Mouse (Mus musculus) bone marrow, adult 2 months (tissue): ENCODE results near the gene Mylpf. TPM values are rescaled to one million over a fixed set of nuclear protein-coding genes. Genes with fewer than 3 reads are reported as not detected.

ENCODE experiments used
- H3K27ac ChIP-seq: fragments of 200-500 bp; 2 replicates; pipeline ENCODE4 v1.5.1; 2012; ENCODE audit warnings: low read depth, mild to moderate bottlenecking, control low read depth, inconsistent platforms, low read length; ENCODE audit not compliant: control insufficient read depth, poor library complexity, insufficient read depth
- H3K4me1 ChIP-seq: fragments of 200-500 bp; 2 replicates; pipeline ENCODE4 v1.6.1; 2011; ENCODE audit warnings: low read length; ENCODE audit not compliant: control insufficient read depth, insufficient read depth
- H3K4me3 ChIP-seq: fragments of 200-500 bp; replicated peaks from 2 replicates; pipeline ENCODE3; 2011; ENCODE audit warnings: mild to moderate bottlenecking, low read depth, low read length, control low read depth; ENCODE audit not compliant: control insufficient read depth
- CTCF ChIP-seq: fragments of 200-500 bp; IDR thresholded peaks from 2 replicates; pipeline ENCODE4 v1.5.1; 2011; ENCODE audit warnings: low read length, control low read depth; ENCODE audit not compliant: control insufficient read depth, insufficient read depth
- POLR2A ChIP-seq: fragments of 200-500 bp; IDR thresholded peaks from 2 replicates; pipeline ENCODE4 v1.6.1; 2011; ENCODE audit warnings: low read depth, mild to moderate bottlenecking, control low read depth, low read length, borderline replicate concordance; ENCODE audit not compliant: control insufficient read depth
- WGBS: fragments of 180-500 bp; shearing (Covaris S2); methylation state at CpG from one replicate; pipeline ENCODE4 v1.1.7; 2018; 5-methylcytosine and 5-hydroxymethylcytosine counted together
- polyA plus RNA-seq: library from polyadenylated mRNA; stranded (reverse); fragments of >200 nt; gene quantifications from 2 replicates; pipeline ENCODE4 v1.2.4, GENCODE M21; 2011; ENCODE audit warnings: low replicate concordance; ENCODE audit not compliant: missing spikeins, insufficient read depth, insufficient read length

Gene Mylpf
- polyA plus RNA-seq, 1 experiment: 126 TPM

- no peak overlapping the region for H3K27ac ChIP-seq
These were observed 25.3 kb upstream of the Mylpf start for GRCm38 (mm10) chr7:127183345-127183744.

GRCm38 (mm10) chr7:127183828-127184227, 24.9 kb upstream of the Mylpf start:
- no peak overlapping the region for H3K4me3 ChIP-seq
- 57% methylated on average over 6 of the region's 6 CpGs for WGBS
- H3K4me1 ChIP-seq: peaks cover 6% of the 10 kb centered on the region
- H3K27ac ChIP-seq: no peak overlapping the region
- TF ChIP-seq CTCF: peak; percentile 67
- TF ChIP-seq POLR2A: no peak

More at GRCm38 (mm10) chr7:127183345-127183744, 25.3 kb upstream of the Mylpf start:
- 50% methylated on average over 8 of the region's 8 CpGs for WGBS
- Histone ChIP-seq H3K4me3 (no peak overlapping the region), H3K4me1 (peaks cover 6% of the 10 kb centered on the region)
- TF ChIP-seq POLR2A (no peak), CTCF (no peak)

- 0% methylated on average over 1 of the region's 1 CpGs for WGBS
- Histone ChIP-seq H3K27ac (no peak overlapping the region), H3K4me1 (peaks cover 6% of the 10 kb centered on the region), H3K4me3 (no peak overlapping the region)
- TF ChIP-seq POLR2A: no peak
- no peak for TF ChIP-seq CTCF
These were observed 24.0 kb upstream of the Mylpf start for GRCm38 (mm10) chr7:127184720-127185119.

DNA sequence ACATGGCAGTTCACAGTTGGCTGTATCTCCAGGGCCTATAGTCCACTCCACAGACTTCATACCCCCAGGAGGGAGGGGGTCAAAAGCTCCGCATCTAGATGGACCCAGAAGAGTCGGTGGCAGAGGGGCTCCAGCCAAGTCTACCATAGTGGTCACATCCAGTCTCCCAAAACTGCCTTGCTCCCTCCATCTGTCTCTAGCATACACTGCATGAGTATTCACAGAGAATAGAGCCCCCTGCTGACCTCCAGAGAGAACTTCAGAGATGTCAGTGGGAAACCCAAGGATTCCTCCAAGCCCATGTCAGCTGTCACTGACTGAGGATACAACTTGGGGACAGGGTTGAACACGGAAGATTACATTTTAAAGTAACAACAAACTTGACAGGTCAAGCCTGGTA, 23.1 kb upstream of the Mylpf start:
- 61% methylated on average over 3 of the region's 3 CpGs for WGBS
- H3K4me1 ChIP-seq: peaks cover 3% of the 10 kb centered on the region
- no peak overlapping the region for H3K27ac ChIP-seq
- TF ChIP-seq CTCF (peak; percentile 31; the same call in 1 of the 2 replicates), POLR2A (no peak)
- H3K4me3 ChIP-seq: no peak overlapping the region

DNA sequence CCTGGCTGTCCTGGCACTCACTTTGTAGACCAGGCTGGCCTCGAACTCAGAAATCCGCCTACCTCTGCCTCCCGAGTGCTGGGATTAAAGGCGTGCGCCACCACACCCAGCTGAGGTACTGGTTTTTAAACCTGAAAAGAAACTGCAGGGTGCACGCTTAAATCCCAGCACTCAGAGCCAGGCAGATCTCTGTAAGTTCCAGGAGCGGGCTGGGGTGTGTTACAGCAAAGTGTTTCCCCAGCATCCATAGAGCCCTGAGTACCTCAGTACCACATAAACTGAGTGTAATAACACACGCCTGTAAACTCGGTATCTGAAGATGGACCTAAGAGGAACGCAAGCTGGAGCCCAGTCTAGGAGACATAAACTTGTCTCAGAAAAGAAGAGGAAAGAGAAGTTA, 21.3 kb upstream of the Mylpf start:
- no peak for TF ChIP-seq POLR2A
- no peak for TF ChIP-seq CTCF
- 79% methylated on average over 10 of the region's 10 CpGs for WGBS
- H3K27ac ChIP-seq: no peak overlapping the region
- H3K4me1 ChIP-seq: no peaks in the 10 kb centered on the region; the same call in 1 of the 2 replicates
- H3K4me3 ChIP-seq: no peak overlapping the region

DNA sequence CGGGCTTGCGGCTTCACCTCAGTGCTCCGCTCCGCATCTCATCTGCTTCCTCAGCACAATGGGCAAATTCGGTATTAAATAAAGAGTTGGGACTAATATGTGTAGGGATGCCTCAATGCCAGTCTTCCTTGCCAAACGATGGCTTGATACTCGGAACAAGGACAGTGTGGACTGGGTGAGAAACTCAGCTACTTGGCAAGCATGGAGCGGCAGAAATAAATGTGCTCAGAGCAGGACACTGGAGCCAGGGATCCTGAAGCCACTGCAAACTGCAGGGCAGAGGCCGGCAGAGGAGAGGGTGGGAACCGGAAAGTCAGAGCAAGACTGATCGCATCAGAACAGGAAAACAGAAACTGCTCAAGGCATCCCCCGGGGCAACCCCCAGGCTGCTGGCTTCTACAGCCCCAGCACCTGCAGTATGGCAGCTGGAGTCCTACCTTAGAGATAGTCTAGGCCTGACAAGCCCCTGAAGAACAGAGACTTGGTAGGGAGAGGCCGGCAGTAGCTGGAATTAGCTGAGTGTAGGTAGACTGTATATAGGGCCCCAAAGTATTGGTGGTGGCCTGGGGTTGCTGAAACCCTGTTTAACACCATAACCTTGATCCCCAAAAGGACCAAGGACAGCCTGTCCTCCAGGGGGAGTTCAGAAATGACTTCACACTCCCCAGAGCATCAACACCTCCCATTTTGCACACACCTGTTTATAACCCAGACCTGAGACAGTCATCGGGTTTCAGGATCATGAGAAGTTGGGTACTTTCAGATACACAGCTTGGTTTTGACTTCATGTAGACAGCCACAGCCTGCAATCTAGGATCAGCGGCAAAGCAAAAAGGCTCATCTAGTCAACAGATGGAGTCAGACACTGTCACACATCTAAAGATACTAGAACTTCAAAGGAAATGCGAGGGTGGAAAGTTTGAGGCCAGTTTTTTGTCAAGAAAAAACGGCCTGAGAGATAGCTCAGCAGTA, 20.1 kb upstream of the Mylpf start:
- H3K27ac ChIP-seq: peak overlapping the region; percentile 43
- no peak overlapping the region for H3K4me3 ChIP-seq
- 62% methylated on average over 17 of the region's 17 CpGs for WGBS
- no peaks in the 10 kb centered on the region; the same call in 1 of the 2 replicates for H3K4me1 ChIP-seq
- no peak for TF ChIP-seq POLR2A
- TF ChIP-seq CTCF: no peak

DNA sequence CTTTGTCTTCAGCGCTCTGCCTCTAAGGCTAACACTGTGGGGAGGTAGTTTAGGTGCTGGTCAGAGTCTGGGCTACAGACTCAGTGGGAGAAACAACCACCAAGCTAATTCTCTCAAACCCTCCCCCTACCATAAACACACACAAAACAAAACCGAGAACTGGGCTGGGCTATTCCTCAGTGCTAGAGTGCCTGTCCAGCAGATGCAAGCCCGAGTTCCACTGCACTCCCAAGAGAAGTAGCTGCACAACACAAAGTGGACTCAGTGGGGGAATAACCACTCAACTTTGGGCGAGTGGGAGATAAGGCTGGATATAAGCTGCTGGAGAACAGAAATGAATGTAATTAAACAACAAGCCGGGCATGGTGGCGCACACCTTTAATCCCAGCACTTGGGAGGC, 18.0 kb upstream of the Mylpf start:
- no peak for TF ChIP-seq CTCF
- H3K27ac ChIP-seq: no peak overlapping the region
- WGBS: 85% methylated on average over 6 of the region's 6 CpGs

DNA sequence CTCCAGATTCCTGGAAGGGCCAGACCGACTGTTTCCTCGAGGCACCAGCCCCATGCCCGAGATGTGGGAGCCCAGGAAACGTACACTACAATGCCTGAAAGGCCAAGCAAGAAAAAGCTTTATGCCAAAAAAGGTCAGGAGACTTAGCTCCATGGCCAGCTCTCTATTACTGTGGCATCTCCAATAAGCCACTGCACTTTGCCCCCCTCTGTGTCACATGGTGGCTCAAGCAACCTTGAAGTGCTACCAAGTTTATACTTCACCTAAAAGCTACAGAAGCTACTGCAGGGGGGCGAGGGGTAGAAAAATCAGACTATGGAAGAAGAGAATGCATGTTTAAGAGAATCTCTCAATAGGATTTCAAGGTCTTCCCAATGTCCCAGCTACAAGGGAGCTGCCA, 15.7 kb upstream of the Mylpf start:
- peaks cover 4% of the 10 kb centered on the region for H3K4me1 ChIP-seq
- WGBS: 85% methylated on average over 5 of the region's 5 CpGs
- TF ChIP-seq POLR2A: no peak

More for the DNA sequence above, 18.0 kb upstream of the Mylpf start:
- H3K4me1 ChIP-seq: peaks cover 3% of the 10 kb centered on the region
- no peak overlapping the region for H3K4me3 ChIP-seq

More for the DNA sequence above, 15.7 kb upstream of the Mylpf start:
- Histone ChIP-seq H3K27ac (no peak overlapping the region), H3K4me3 (no peak overlapping the region)
